Mouse (Mus musculus): ENCODE results near the gene Depdc7. TPM values are rescaled to one million over a fixed set of nuclear protein-coding genes. Genes with fewer than 3 reads are reported as not detected.

Gene Depdc7
- polyA plus RNA-seq, 1 experiment from 2014 or later: 14.8 TPM

- no peaks in the 10 kb centered on the region for H3K9me3 ChIP-seq (replicated peaks; ENCODE audit: control insufficient read depth, low read length)
- WGBS: 51% methylated on average over 1 of the region's 1 CpGs
Measured at GRCm38 (mm10) chr2:104727369-104727768, 15.3 kb downstream of the Depdc7 start.

GRCm38 (mm10) chr2:104722021-104722420, 20.7 kb downstream of the Depdc7 start:
- H3K27ac ChIP-seq (ENCODE audit: low read length): no peak overlapping the region
- no peaks in the 10 kb centered on the region for H3K9me3 ChIP-seq (replicated peaks; ENCODE audit: control insufficient read depth, low read length)
- H3K4me1 ChIP-seq (ENCODE audit: control insufficient read depth, insufficient read depth, low read length): no peaks in the 10 kb centered on the region
- no peak overlapping the region for H3K4me2 ChIP-seq (ENCODE audit: low read depth, low read length)
- H3K27me3 ChIP-seq (ENCODE audit: control insufficient read depth, insufficient read depth, low read length): no peaks in the 10 kb centered on the region
- WGBS: 70% methylated on average over 3 of the region's 3 CpGs
- H3K9ac ChIP-seq (ENCODE audit: low read length): no peak overlapping the region
- ATAC-seq (ENCODE audit: insufficient read depth, low FRiP score): no peak
- H3K36me3 ChIP-seq (ENCODE audit: control insufficient read depth, insufficient read depth, low read length): no peaks in the 10 kb centered on the region
- no peak overlapping the region for H3K4me3 ChIP-seq (replicated peaks; ENCODE audit: low read length)

More at GRCm38 (mm10) chr2:104727369-104727768, 15.3 kb downstream of the Depdc7 start:
- no peaks in the 10 kb centered on the region for H3K4me1 ChIP-seq (ENCODE audit: control insufficient read depth, insufficient read depth, low read length)
- no peak overlapping the region for H3K4me2 ChIP-seq (ENCODE audit: low read depth, low read length)
- H3K27ac ChIP-seq (ENCODE audit: low read length): no peak overlapping the region
- ATAC-seq (ENCODE audit: insufficient read depth, low FRiP score): no peak
- no peak overlapping the region for H3K9ac ChIP-seq (ENCODE audit: low read length)
- no peaks in the 10 kb centered on the region for H3K36me3 ChIP-seq (ENCODE audit: control insufficient read depth, insufficient read depth, low read length)
- no peak overlapping the region for H3K4me3 ChIP-seq (replicated peaks; ENCODE audit: low read length)
- no peaks in the 10 kb centered on the region for H3K27me3 ChIP-seq (ENCODE audit: control insufficient read depth, insufficient read depth, low read length)

- ATAC-seq (ENCODE audit: insufficient read depth, low FRiP score): no peak
- Histone ChIP-seq H3K27ac (ENCODE audit: low read length) (no peak overlapping the region), H3K4me1 (ENCODE audit: control insufficient read depth, insufficient read depth, low read length) (no peaks in the 10 kb centered on the region), H3K9ac (ENCODE audit: low read length) (no peak overlapping the region), H3K4me3 (replicated peaks; ENCODE audit: low read length) (no peak overlapping the region), H3K27me3 (ENCODE audit: control insufficient read depth, insufficient read depth, low read length) (no peaks in the 10 kb centered on the region), H3K4me2 (ENCODE audit: low read depth, low read length) (no peak overlapping the region), H3K9me3 (replicated peaks; ENCODE audit: control insufficient read depth, low read length) (no peaks in the 10 kb centered on the region), H3K36me3 (ENCODE audit: control insufficient read depth, insufficient read depth, low read length) (no peaks in the 10 kb centered on the region)
- WGBS: 87% methylated on average over 4 of the region's 4 CpGs
Measured at GRCm38 (mm10) chr2:104717827-104718226, 24.9 kb downstream of the Depdc7 start.

GRCm38 (mm10) chr2:104717231-104717735, 25.4 kb downstream of the Depdc7 start:
- H3K9me3 ChIP-seq (replicated peaks; ENCODE audit: control insufficient read depth, low read length): no peaks in the 10 kb centered on the region
- no peaks in the 10 kb centered on the region for H3K36me3 ChIP-seq (ENCODE audit: control insufficient read depth, insufficient read depth, low read length)
- H3K27me3 ChIP-seq (ENCODE audit: control insufficient read depth, insufficient read depth, low read length): no peaks in the 10 kb centered on the region
- no peak overlapping the region for H3K4me3 ChIP-seq (replicated peaks; ENCODE audit: low read length)
- no peaks in the 10 kb centered on the region for H3K4me1 ChIP-seq (ENCODE audit: control insufficient read depth, insufficient read depth, low read length)
- H3K27ac ChIP-seq (ENCODE audit: low read length): no peak overlapping the region
- ATAC-seq (ENCODE audit: insufficient read depth, low FRiP score): no peak
- no peak overlapping the region for H3K9ac ChIP-seq (ENCODE audit: low read length)
- WGBS: 83% methylated on average over 2 of the region's 2 CpGs
- no peak overlapping the region for H3K4me2 ChIP-seq (ENCODE audit: low read depth, low read length)

- no peak within 1 kb of the TSS for H3K4me2 ChIP-seq (ENCODE audit: low read depth, low read length)
- no peaks in the 10 kb centered on the region for H3K36me3 ChIP-seq (ENCODE audit: control insufficient read depth, insufficient read depth, low read length)
- 89% methylated on average over 4 of the region's 4 CpGs for WGBS
- H3K4me1 ChIP-seq (ENCODE audit: control insufficient read depth, insufficient read depth, low read length): peaks cover 2% of the 10 kb centered on the region; the same call in 1 of the 2 replicates
- no peak within 1 kb of the TSS for H3K9ac ChIP-seq (ENCODE audit: low read length)
- H3K27me3 ChIP-seq (ENCODE audit: control insufficient read depth, insufficient read depth, low read length): no peaks in the 10 kb centered on the region
- no peaks in the 10 kb centered on the region for H3K9me3 ChIP-seq (replicated peaks; ENCODE audit: control insufficient read depth, low read length)
- no peak within 1 kb of the TSS for H3K27ac ChIP-seq (ENCODE audit: low read length)
- no peak within 1 kb of the TSS for H3K4me3 ChIP-seq (replicated peaks; ENCODE audit: low read length)
- ATAC-seq (ENCODE audit: insufficient read depth, low FRiP score): no peak
Measured at GRCm38 (mm10) chr2:104716279-104716678, 26.4 kb downstream of the Depdc7 start, which contains the start of gene Pin1rt1. TSS of gene Pin1rt1 (minus strand) at chr2:104716379.

GRCm38 (mm10) chr2:104714254-104714691, 28.4 kb downstream of the Depdc7 start:
- H3K4me2 ChIP-seq (ENCODE audit: low read depth, low read length): no peak overlapping the region
- H3K4me3 ChIP-seq (replicated peaks; ENCODE audit: low read length): no peak overlapping the region
- WGBS: 47% methylated on average over 15 of the region's 15 CpGs
- H3K9me3 ChIP-seq (replicated peaks; ENCODE audit: control insufficient read depth, low read length): no peaks in the 10 kb centered on the region
- no peak overlapping the region for H3K27ac ChIP-seq (ENCODE audit: low read length)
- peaks cover 13% of the 10 kb centered on the region; the same call in 1 of the 2 replicates for H3K4me1 ChIP-seq (ENCODE audit: control insufficient read depth, insufficient read depth, low read length)
- H3K36me3 ChIP-seq (ENCODE audit: control insufficient read depth, insufficient read depth, low read length): no peaks in the 10 kb centered on the region
- H3K9ac ChIP-seq (ENCODE audit: low read length): no peak overlapping the region
- no peak for ATAC-seq (ENCODE audit: insufficient read depth, low FRiP score)
- no peaks in the 10 kb centered on the region for H3K27me3 ChIP-seq (ENCODE audit: control insufficient read depth, insufficient read depth, low read length)

- Histone ChIP-seq H3K27me3 (ENCODE audit: control insufficient read depth, insufficient read depth, low read length) (no peaks in the 10 kb centered on the region), H3K9me3 (replicated peaks; ENCODE audit: control insufficient read depth, low read length) (no peaks in the 10 kb centered on the region), H3K4me3 (replicated peaks; ENCODE audit: low read length) (peak overlapping the region; percentile 72), H3K4me1 (ENCODE audit: control insufficient read depth, insufficient read depth, low read length) (peaks cover 13% of the 10 kb centered on the region; the same call in 1 of the 2 replicates), H3K27ac (ENCODE audit: low read length) (peak overlapping the region; percentile 67), H3K36me3 (ENCODE audit: control insufficient read depth, insufficient read depth, low read length) (no peaks in the 10 kb centered on the region), H3K4me2 (ENCODE audit: low read depth, low read length) (peak overlapping the region; percentile 74), H3K9ac (ENCODE audit: low read length) (peak overlapping the region; percentile 83)
- WGBS: 4% methylated on average over 7 of the region's 7 CpGs
- ATAC-seq (ENCODE audit: insufficient read depth, low FRiP score): 0 out of 2 replicates have a peak, but pooled peaks have one; percentile 2
Measured at GRCm38 (mm10) chr2:104712486-104712809, 30.2 kb downstream of the Depdc7 start.

GRCm38 (mm10) chr2:104711585-104712485, 30.8 kb downstream of the Depdc7 start, which contains the start of gene Tcp11l1:
TSS of gene Tcp11l1 (minus strand) at chr2:104712169.
- under 1% methylated on average over 78 of the region's 99 CpGs for WGBS
- Histone ChIP-seq H3K4me1 (ENCODE audit: control insufficient read depth, insufficient read depth, low read length) (peaks cover 13% of the 10 kb centered on the region; the same call in 1 of the 2 replicates), H3K9ac (ENCODE audit: low read length) (peak within 1 kb of the TSS; percentile 83), H3K9me3 (replicated peaks; ENCODE audit: control insufficient read depth, low read length) (no peaks in the 10 kb centered on the region), H3K36me3 (ENCODE audit: control insufficient read depth, insufficient read depth, low read length) (no peaks in the 10 kb centered on the region), H3K4me2 (ENCODE audit: low read depth, low read length) (peak within 1 kb of the TSS; percentile 74), H3K27ac (ENCODE audit: low read length) (peak within 1 kb of the TSS; percentile 67), H3K27me3 (ENCODE audit: control insufficient read depth, insufficient read depth, low read length) (no peaks in the 10 kb centered on the region), H3K4me3 (replicated peaks; ENCODE audit: low read length) (peak within 1 kb of the TSS; percentile 72)
- peak; percentile 86 for ATAC-seq (ENCODE audit: insufficient read depth, low FRiP score)

All from stomach, embryonic 16.5 days (tissue).